Mouse (Mus musculus) left cerebral cortex, postnatal 25 days (tissue): ENCODE measurements around the gene 2010111I01Rik. TPM values are rescaled to one million over a fixed set of nuclear protein-coding genes. Genes with fewer than 3 reads are reported as not detected.
A peak's percentile ranks its signal among the peaks of the same experiment; 100 is the strongest.
"Not testable (repeated sequence)": the region's sequence is repeated elsewhere in the genome, so short reads cannot be mapped to it uniquely, and the experiment has no call there.

Source experiments
- DNase-seq, 2 experiments: peaks; one replicate each; pipeline ENCODE4 v3.0.0; 2022; ENCODE audit warnings: low spot score in 2 of 2, mixed read lengths in 1 of 2
- intact Hi-C: fragments of 180-260 bp; cut with DNase I; formaldehyde crosslinking; loops from one replicate; pipeline ENCODE4 v1.15.1; 2025
- total RNA-seq, 2 experiments: library from RNA; stranded (reverse); gene quantifications; 2 replicates each; pipeline ENCODE4 v1.2.3; 2021

Gene 2010111I01Rik
- total RNA-seq, 2 experiments from 2014 or later: 93.6 to 105 TPM

GRCm38 (mm10) chr13:63311156-63311555 lies 346.5 kb downstream of the 2010111I01Rik start:
- no peak for DNase-seq
- intact Hi-C loops: no loop called here

GRCm38 (mm10) chr13:63313247-63313646 lies 348.6 kb downstream of the 2010111I01Rik start:
- no peak for DNase-seq
- intact Hi-C loops: no loop called here

- intact Hi-C loops: no loop called here
- DNase-seq: no peak
Observed at GRCm38 (mm10) chr13:63313748-63314607, 349.3 kb downstream of the 2010111I01Rik start.

- DNase-seq: no peak
- intact Hi-C loops: no loop called here
Observed at GRCm38 (mm10) chr13:63314608-63314920, 349.9 kb downstream of the 2010111I01Rik start.

- DNase-seq, intact Hi-C loops: not testable (repeated sequence)
Observed at GRCm38 (mm10) chr13:63315111-63315510, 350.4 kb downstream of the 2010111I01Rik start.

GRCm38 (mm10) chr13:63315777-63316176 lies 351.1 kb downstream of the 2010111I01Rik start:
- DNase-seq: no peak
- intact Hi-C loops: no loop called here

GRCm38 (mm10) chr13:63316407-63316806 lies 351.7 kb downstream of the 2010111I01Rik start:
- DNase-seq: no peak

GRCm38 (mm10) chr13:63317681-63318104 lies 353.0 kb downstream of the 2010111I01Rik start:
- intact Hi-C loops: no loop called here
- DNase-seq: no peak

More at GRCm38 (mm10) chr13:63316407-63316806, 351.7 kb downstream of the 2010111I01Rik start:
- intact Hi-C loops: no loop called here

- intact Hi-C loops: no loop called here
- no peak for DNase-seq
Observed at GRCm38 (mm10) chr13:63319814-63320213, 355.1 kb downstream of the 2010111I01Rik start.

- intact Hi-C loops: no loop called here
- no peak for DNase-seq
Observed at GRCm38 (mm10) chr13:63321689-63322088, 357.0 kb downstream of the 2010111I01Rik start.

GRCm38 (mm10) chr13:63322756-63323155 lies 358.1 kb downstream of the 2010111I01Rik start:
- intact Hi-C loops: no loop called here
- no peak for DNase-seq

GRCm38 (mm10) chr13:63323286-63324075 lies 358.8 kb downstream of the 2010111I01Rik start:
- peak in 1 of 2 experiments; percentile 54 for DNase-seq
- intact Hi-C loops: no loop called here

GRCm38 (mm10) chr13:63324311-63324710 lies 359.6 kb downstream of the 2010111I01Rik start:
- no peak for DNase-seq
- intact Hi-C loops: no loop called here

GRCm38 (mm10) chr13:63324978-63325848 lies 360.5 kb downstream of the 2010111I01Rik start:
- no peak for DNase-seq
- intact Hi-C loops: no loop called here

GRCm38 (mm10) chr13:63326015-63326414 lies 361.3 kb downstream of the 2010111I01Rik start:
- DNase-seq: no peak
- intact Hi-C loops: no loop called here

GRCm38 (mm10) chr13:63330236-63330860 lies 365.7 kb downstream of the 2010111I01Rik start:
- peak; percentile 67 to 84 for DNase-seq
- intact Hi-C loops: loop anchor here (2.0 to 5.0 kb wide), 3 partner anchors 88 to 568 kb away; partner anchors contain the start of gene Platr25

- intact Hi-C loops: loop anchor here (2.0 to 5.0 kb wide), 3 partner anchors 89 to 569 kb away; partner anchors contain the start of gene Platr25
Observed at GRCm38 (mm10) chr13:63331379-63331778, 366.7 kb downstream of the 2010111I01Rik start.

GRCm38 (mm10) chr13:63332576-63333300 lies 368.0 kb downstream of the 2010111I01Rik start:
- intact Hi-C loops: loop anchor here (1.0 to 5.0 kb wide), 3 partner anchors 90 to 570 kb away; partner anchors contain the start of gene Platr25
- peak; percentile 61 to 71 for DNase-seq

More at GRCm38 (mm10) chr13:63331379-63331778, 366.7 kb downstream of the 2010111I01Rik start:
- DNase-seq: peak; percentile 70 to 84
